Mouse (Mus musculus): Measurements from ENCODE around the gene Mnat1.

Gene Mnat1

GRCm38 (mm10) chr12:73241960-73242359 is 118.4 kb downstream of the Mnat1 start:
- peak; percentile 15 to 32 for DNase-seq

GRCm38 (mm10) chr12:73245687-73246086 is 122.2 kb downstream of the Mnat1 start:
- DNase-seq: no peak

GRCm38 (mm10) chr12:73255006-73255405 is 131.5 kb downstream of the Mnat1 start:
- no peak for DNase-seq

- DNase-seq: no peak
Measured at GRCm38 (mm10) chr12:73259269-73259668, 135.8 kb downstream of the Mnat1 start.

GRCm38 (mm10) chr12:73260339-73260738 is 136.8 kb downstream of the Mnat1 start:
- no peak for DNase-seq

GRCm38 (mm10) chr12:73265381-73265978 is 142.0 kb downstream of the Mnat1 start:
- no peak for DNase-seq

GRCm38 (mm10) chr12:73266597-73266996 is 143.1 kb downstream of the Mnat1 start:
- DNase-seq: no peak

GRCm38 (mm10) chr12:73268497-73268896 is 145.0 kb downstream of the Mnat1 start:
- DNase-seq: peak in 1 of 2 experiments; percentile 18

GRCm38 (mm10) chr12:73269531-73269930 is 146.0 kb downstream of the Mnat1 start:
- no peak for DNase-seq

GRCm38 (mm10) chr12:73269933-73270332 is 146.4 kb downstream of the Mnat1 start:
- DNase-seq: no peak

- DNase-seq: no peak
Measured at GRCm38 (mm10) chr12:73274921-73275320, 151.4 kb downstream of the Mnat1 start.

- peak; percentile 96 for DNase-seq
Measured at GRCm38 (mm10) chr12:73286287-73287092, 163.0 kb downstream of the Mnat1 start, which contains the start of the genes Trmt5 and Slc38a6. TSS of gene Trmt5 (minus strand) at chr12:73286710. TSS of gene Slc38a6 (plus strand) at chr12:73286779.

GRCm38 (mm10) chr12:73287609-73288008 is 164.1 kb downstream of the Mnat1 start:
- peak in 1 of 2 experiments; percentile 8 for DNase-seq

- DNase-seq: no peak
Measured at GRCm38 (mm10) chr12:73288626-73289025, 165.1 kb downstream of the Mnat1 start.

GRCm38 (mm10) chr12:73294884-73295283 is 171.4 kb downstream of the Mnat1 start:
- no peak for DNase-seq

GRCm38 (mm10) chr12:73295505-73296140 is 172.1 kb downstream of the Mnat1 start:
- DNase-seq: peak in 1 of 2 experiments; percentile 8

- DNase-seq: no peak
Measured at GRCm38 (mm10) chr12:73298621-73299020, 175.1 kb downstream of the Mnat1 start.

- DNase-seq: no peak
Measured at GRCm38 (mm10) chr12:73300531-73300930, 177.0 kb downstream of the Mnat1 start.

GRCm38 (mm10) chr12:73304636-73305035 is 181.1 kb downstream of the Mnat1 start:
- DNase-seq: no peak

GRCm38 (mm10) chr12:73307750-73308149 is 184.2 kb downstream of the Mnat1 start:
- no peak for DNase-seq

GRCm38 (mm10) chr12:73308711-73309110 is 185.2 kb downstream of the Mnat1 start:
- DNase-seq: no peak

- no peak for DNase-seq
Measured at GRCm38 (mm10) chr12:73317706-73318686, 194.5 kb downstream of the Mnat1 start.
